In the genomic region with DNA sequence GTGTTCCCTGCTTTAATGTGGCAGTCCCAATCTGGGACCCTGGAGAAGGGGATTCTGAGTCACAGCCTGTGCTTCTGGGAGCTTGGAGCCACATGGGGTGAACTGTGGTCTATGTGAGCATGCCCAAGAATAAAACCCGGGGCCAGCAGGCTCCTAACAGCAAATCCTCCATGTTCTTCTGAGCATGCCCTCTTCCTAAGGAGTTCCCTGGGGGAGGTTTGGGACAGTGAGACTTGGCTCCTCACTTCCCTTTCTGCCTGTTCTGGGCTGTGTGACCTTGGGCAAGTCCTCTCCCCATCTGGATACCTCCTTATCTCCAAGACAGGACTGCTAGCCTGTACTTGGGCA, we compare ENCODE assay signal across 11 mouse cellular contexts. TPM values are rescaled to one million over a fixed set of nuclear protein-coding genes. Genes with fewer than 3 reads are reported as not detected.
DNase-seq lines count a peak whose midpoint lies in the region; ATAC-seq lines count a peak whose summit lies in the region.
"Had no signal": no experiment of that assay in that cellular context is flagged by ENCODE, and none has a peak within 500 bp of the region (broad histone marks: within the 10 kb centered on the region; RNA-seq: fewer than 3 reads in every experiment).

No protein-coding gene starts in this region.

- no peaks in the 10 kb centered on the region for H3K27me3 ChIP-seq in heart, embryonic 13.5 days (replicated peaks)
- H3K27me3 ChIP-seq in limb, embryonic 12.5 days: no peaks in the 10 kb centered on the region

- ATAC-seq in heart, embryonic 13.5 days (ENCODE audit: extremely low read depth, insufficient number of reproducible peaks, low FRiP score, low TSS enrichment): no peak
- no peak for ATAC-seq in limb, embryonic 12.5 days (ENCODE audit: insufficient number of reproducible peaks, insufficient read depth, low FRiP score, low TSS enrichment, low read depth)

- DNase-seq in heart, postnatal 4 days: no peak
- peak; percentile 56 for DNase-seq in testis, postnatal 14 days (ENCODE audit: low spot score)
- no peak for DNase-seq in testis, postnatal 10 days (ENCODE audit: low spot score)
- DNase-seq in Muller cell, postnatal 12 days (ENCODE audit: inconsistent ontology term): no peak
- no peak for DNase-seq in layer of hippocampus, postnatal 14 days (ENCODE audit: low spot score in 2 of 2)
- no peak for DNase-seq in left cerebral cortex, postnatal 36 days (ENCODE audit: low spot score in 2 of 2)
- DNase-seq: gastrocnemius, postnatal 10 days; lung, postnatal 36 days had no signal

- H3K4me3 ChIP-seq in heart, embryonic 13.5 days: no peak overlapping the region
- no peak overlapping the region for H3K4me3 ChIP-seq in limb, embryonic 12.5 days (replicated peaks)

- peak overlapping the region; percentile 100 for H3K27ac ChIP-seq in heart, embryonic 13.5 days (replicated peaks)
- peak overlapping the region; percentile 80 for H3K27ac ChIP-seq in limb, embryonic 12.5 days

- intact Hi-C loops in left cerebral cortex, postnatal 36 days (cut with DNase I): no loop called here

- no peaks in the 10 kb centered on the region for H3K9me3 ChIP-seq in heart, embryonic 13.5 days
- no peaks in the 10 kb centered on the region for H3K9me3 ChIP-seq in limb, embryonic 12.5 days

- H3K36me3 ChIP-seq in heart, embryonic 13.5 days: no peaks in the 10 kb centered on the region
- no peaks in the 10 kb centered on the region for H3K36me3 ChIP-seq in limb, embryonic 12.5 days

- H3K4me2 ChIP-seq in heart, embryonic 13.5 days: peak overlapping the region; percentile 45
- peak overlapping the region; percentile 42; the same call in 1 of the 2 replicates for H3K4me2 ChIP-seq in limb, embryonic 12.5 days

- H3K4me1 ChIP-seq in heart, embryonic 13.5 days: peaks cover 100% of the 10 kb centered on the region
- H3K4me1 ChIP-seq in limb, embryonic 12.5 days (replicated peaks): peaks cover 90% of the 10 kb centered on the region

- H3K9ac ChIP-seq in heart, embryonic 13.5 days: peak overlapping the region; percentile 71
- H3K9ac ChIP-seq in limb, embryonic 12.5 days (replicated peaks): no peak overlapping the region

- 42% methylated on average over 1 of the region's 1 CpGs for WGBS in heart, embryonic 13.5 days
- 30% methylated on average over 1 of the region's 1 CpGs for WGBS in limb, embryonic 12.5 days

RNA-seq across cellular contexts. Expression of gene Hspg2, which starts 12.4 kb away (rescaled TPM):
- polyA plus RNA-seq in heart, embryonic 13.5 days (2015; fragmentation: Nextera tagmentation; extraction: Ambion mirVana): 48.9 and 50.0 TPM in 2 replicates
- 100 to 1,000 TPM; 467 to 506 TPM for total RNA-seq in heart, postnatal 4 days (2021)
- 14.3 and 18.8 TPM in 2 replicates for polyA plus RNA-seq in limb, embryonic 12.5 days (2016; fragmentation: Nextera tagmentation; extraction: Ambion mirVana)
- 10 to 100 TPM; 11.5 to 17.9 TPM for total RNA-seq in layer of hippocampus, postnatal 14 days (2021)
- total RNA-seq in left cerebral cortex, postnatal 36 days (2021): 1 to 10 TPM; 5.7 to 7.7 TPM
- total RNA-seq: monocyte, adult 5-6 weeks had no signal

RNA-seq across cellular contexts. Expression of gene 1700013G24Rik, which starts 27.9 kb away (rescaled TPM):
- not detected in 2 replicates for polyA plus RNA-seq in heart, embryonic 13.5 days (2015; fragmentation: Nextera tagmentation; extraction: Ambion mirVana)
- total RNA-seq in heart, postnatal 4 days (2021): not detected
- polyA plus RNA-seq in limb, embryonic 12.5 days (2016; fragmentation: Nextera tagmentation; extraction: Ambion mirVana): not detected in 2 replicates
- total RNA-seq in layer of hippocampus, postnatal 14 days (2021): not detected
- not detected for total RNA-seq in left cerebral cortex, postnatal 36 days (2021)
- total RNA-seq: gastrocnemius, postnatal 10 days; monocyte, adult 5-6 weeks had no signal

RNA-seq across cellular contexts. Expression of gene Cela3b, which starts 50.6 kb away (rescaled TPM):
- 0.22 TPM in 1 of 2 replicates, not detected in the other for polyA plus RNA-seq in heart, embryonic 13.5 days (2015; fragmentation: Nextera tagmentation; extraction: Ambion mirVana)
- total RNA-seq in heart, postnatal 4 days (2021): not detected
- not detected in 2 replicates for polyA plus RNA-seq in limb, embryonic 12.5 days (2016; fragmentation: Nextera tagmentation; extraction: Ambion mirVana)
- not detected for total RNA-seq in layer of hippocampus, postnatal 14 days (2021)
- not detected for total RNA-seq in left cerebral cortex, postnatal 36 days (2021)
- total RNA-seq: gastrocnemius, postnatal 10 days; monocyte, adult 5-6 weeks had no signal

Comparison
In these comparisons a context has a peak if more than half of its experiments do, and no peak if none do; other contexts are left out.
1. RNA of gene Hspg2, which starts 12.4 kb away (total RNA-seq): 467 to 506 TPM in heart, postnatal 4 days; 11.5 to 17.9 TPM in layer of hippocampus, postnatal 14 days and 5.7 to 7.7 TPM in left cerebral cortex, postnatal 36 days; every median in the first group is over 10 times any median in the second.